Mouse (Mus musculus): ENCODE results near the gene Vmn1r228. TPM values are rescaled to one million over a fixed set of nuclear protein-coding genes. Genes with fewer than 3 reads are reported as not detected.

Gene Vmn1r228
- 0.12 TPM in 1 of 2 replicates, not detected in the other for total RNA-seq (2017)

DNA sequence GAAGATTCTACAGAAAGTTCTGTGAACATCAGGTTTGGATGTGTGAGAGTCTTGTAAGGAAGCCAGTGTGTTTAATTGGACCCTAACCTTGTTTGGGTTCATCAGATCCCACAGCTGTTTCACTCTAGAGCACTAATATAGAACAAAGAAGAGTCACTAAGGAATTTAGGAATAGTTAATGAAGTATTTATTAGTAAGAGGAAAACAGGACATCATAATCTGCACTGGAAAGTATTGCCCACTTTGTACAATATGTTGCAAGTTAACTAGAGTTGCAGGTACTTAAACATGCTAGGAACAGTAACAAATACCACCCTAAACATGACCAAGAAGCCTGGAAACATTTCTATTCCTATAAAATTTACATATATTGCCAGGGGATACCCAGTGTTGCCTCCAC, at the start of gene Vmn1r228:
Gene Vmn1r228, minus strand, starts transcription at position 101 of the 400 bp plus-strand sequence.
- no peak for ATAC-seq (ENCODE audit: extremely low read depth, insufficient number of reproducible peaks, low FRiP score, poor library complexity, severe bottlenecking)

GRCm38 (mm10) chr17:20811255-20811654, 25.3 kb upstream of the Vmn1r228 start, which contains the start of gene Vmn1r229:
Vmn1r229 (plus strand) TSS chr17:20811555.
- no peak for ATAC-seq (ENCODE audit: extremely low read depth, insufficient number of reproducible peaks, low FRiP score, poor library complexity, severe bottlenecking)

GRCm38 (mm10) chr17:20729543-20729942, 56.4 kb downstream of the Vmn1r228 start, which contains the start of gene Vmn1r227:
Vmn1r227 (plus strand) TSS chr17:20729843.
- no peak for ATAC-seq (ENCODE audit: extremely low read depth, insufficient number of reproducible peaks, low FRiP score, poor library complexity, severe bottlenecking)

Other genes starting within 250 kb of the Vmn1r228 start
- not detected in 2 replicates for gene Vmn2r109, start 221.4 kb downstream of the Vmn1r228 start, total RNA-seq (2017)
- gene Vmn2r110, start 189.7 kb downstream of the Vmn1r228 start, total RNA-seq (2017): not detected in 2 replicates
- gene Fpr-rs3, start 161.3 kb downstream of the Vmn1r228 start, total RNA-seq (2017): not detected in 2 replicates
- not detected in 2 replicates for gene Vmn1r226, start 103.3 kb downstream of the Vmn1r228 start, total RNA-seq (2017)
- 0.37 TPM in 1 of 2 replicates, not detected in the other for gene Vmn1r227, start 56.3 kb downstream of the Vmn1r228 start, total RNA-seq (2017)
- gene Vmn1r229, start 25.4 kb upstream of the Vmn1r228 start, total RNA-seq (2017): 0.12 TPM in 1 of 2 replicates, not detected in the other
- gene Vmn1r230, start 54.3 kb upstream of the Vmn1r228 start, total RNA-seq (2017): 0.12 TPM in 1 of 2 replicates, not detected in the other
- gene Vmn1r231, start 118.9 kb upstream of the Vmn1r228 start, total RNA-seq (2017): not detected in 2 replicates
- gene Vmn1r232, start 133.6 kb upstream of the Vmn1r228 start, total RNA-seq (2017): not detected in 2 replicates
- gene Ppp2r1a, start 159.2 kb upstream of the Vmn1r228 start, total RNA-seq (2017): 109 and 120 TPM in 2 replicates
- gene Vmn1r233, start 210.3 kb upstream of the Vmn1r228 start, total RNA-seq (2017): not detected in 2 replicates
- gene Zfp160, start 222.7 kb upstream of the Vmn1r228 start, total RNA-seq (2017): 19.4 and 19.8 TPM in 2 replicates

Data from neutrophil, adult 5-6 weeks (primary cell).